Mouse (Mus musculus): ENCODE measurements around the gene Gprc5b. TPM values are rescaled to one million over a fixed set of nuclear protein-coding genes. Genes with fewer than 3 reads are reported as not detected.

The Gprc5b gene
- polyA plus RNA-seq, 1 experiment from 2014 or later = 17.8 TPM

DNA sequence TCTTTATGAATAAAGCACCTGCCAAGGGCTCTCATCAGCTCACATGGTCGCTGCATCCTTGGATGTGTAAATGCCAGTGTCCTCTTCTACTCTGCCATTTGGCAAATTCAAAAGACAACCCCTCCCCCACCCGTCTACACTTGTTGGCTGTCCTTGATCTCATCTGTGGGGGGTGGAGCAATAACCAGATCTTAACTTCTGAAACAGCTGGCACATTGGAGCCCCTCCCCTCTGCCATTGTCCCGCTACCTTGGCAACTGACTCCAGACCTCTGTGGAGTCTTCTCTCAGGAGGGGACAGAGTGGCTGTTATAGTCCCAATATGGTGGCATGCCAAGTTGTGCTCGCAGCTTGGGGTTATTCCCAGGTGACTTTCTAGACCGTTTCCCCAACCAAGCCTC is 22.7 kb downstream of the Gprc5b start:
- peaks cover 3% of the 10 kb centered on the region; the same call in 1 of the 2 replicates for H3K36me3 ChIP-seq (ENCODE audit: control insufficient read depth, insufficient read depth, low read length)
- no peak overlapping the region for H3K27ac ChIP-seq (ENCODE audit: low read depth, low read length)
- 57% methylated on average over 5 of the region's 5 CpGs for WGBS
- DNase-seq (ENCODE audit: low spot score) (peak; percentile 54), ATAC-seq (ENCODE audit: insufficient read depth, low FRiP score, low TSS enrichment) (peak; percentile 67)
- H3K9ac ChIP-seq (ENCODE audit: low read length) = no peak overlapping the region
- H3K4me2 ChIP-seq (ENCODE audit: low read depth) = no peak overlapping the region
- H3K9me3 ChIP-seq (ENCODE audit: control insufficient read depth, low read length) = no peaks in the 10 kb centered on the region
- H3K4me1 ChIP-seq (ENCODE audit: control insufficient read depth, insufficient read depth, low read length) = peaks cover 18% of the 10 kb centered on the region
- no peaks in the 10 kb centered on the region for H3K27me3 ChIP-seq (ENCODE audit: control insufficient read depth, insufficient read depth, low read length)
- no peak overlapping the region for H3K4me3 ChIP-seq (ENCODE audit: low read depth, low read length)

- Histone ChIP-seq H3K4me1 (ENCODE audit: control insufficient read depth, insufficient read depth, low read length) (peaks cover 12% of the 10 kb centered on the region), H3K4me3 (ENCODE audit: low read depth, low read length) (no peak overlapping the region), H3K27me3 (ENCODE audit: control insufficient read depth, insufficient read depth, low read length) (no peaks in the 10 kb centered on the region), H3K9ac (ENCODE audit: low read length) (no peak overlapping the region), H3K4me2 (ENCODE audit: low read depth) (no peak overlapping the region), H3K9me3 (ENCODE audit: control insufficient read depth, low read length) (no peaks in the 10 kb centered on the region), H3K36me3 (ENCODE audit: control insufficient read depth, insufficient read depth, low read length) (peaks cover 3% of the 10 kb centered on the region; the same call in 1 of the 2 replicates), H3K27ac (ENCODE audit: low read depth, low read length) (no peak overlapping the region)
- DNase-seq (ENCODE audit: low spot score) = no peak
- WGBS = 89% methylated on average over 8 of the region's 8 CpGs
- no peak for ATAC-seq (ENCODE audit: insufficient read depth, low FRiP score, low TSS enrichment)
Measured at GRCm38 (mm10) chr7:118971499-118971898, 23.5 kb downstream of the Gprc5b start.

GRCm38 (mm10) chr7:118968870-118969269 is 26.1 kb downstream of the Gprc5b start:
- ATAC-seq (ENCODE audit: insufficient read depth, low FRiP score, low TSS enrichment) = no peak
- Histone ChIP-seq H3K4me1 (ENCODE audit: control insufficient read depth, insufficient read depth, low read length) (peaks cover 8% of the 10 kb centered on the region; the same call in 1 of the 2 replicates), H3K36me3 (ENCODE audit: control insufficient read depth, insufficient read depth, low read length) (no peaks in the 10 kb centered on the region), H3K27me3 (ENCODE audit: control insufficient read depth, insufficient read depth, low read length) (no peaks in the 10 kb centered on the region), H3K9me3 (ENCODE audit: control insufficient read depth, low read length) (no peaks in the 10 kb centered on the region), H3K9ac (ENCODE audit: low read length) (no peak overlapping the region), H3K4me2 (ENCODE audit: low read depth) (no peak overlapping the region), H3K4me3 (ENCODE audit: low read depth, low read length) (no peak overlapping the region), H3K27ac (ENCODE audit: low read depth, low read length) (no peak overlapping the region)
- WGBS = 85% methylated on average over 3 of the region's 3 CpGs
- no peak for DNase-seq (ENCODE audit: low spot score)

DNA sequence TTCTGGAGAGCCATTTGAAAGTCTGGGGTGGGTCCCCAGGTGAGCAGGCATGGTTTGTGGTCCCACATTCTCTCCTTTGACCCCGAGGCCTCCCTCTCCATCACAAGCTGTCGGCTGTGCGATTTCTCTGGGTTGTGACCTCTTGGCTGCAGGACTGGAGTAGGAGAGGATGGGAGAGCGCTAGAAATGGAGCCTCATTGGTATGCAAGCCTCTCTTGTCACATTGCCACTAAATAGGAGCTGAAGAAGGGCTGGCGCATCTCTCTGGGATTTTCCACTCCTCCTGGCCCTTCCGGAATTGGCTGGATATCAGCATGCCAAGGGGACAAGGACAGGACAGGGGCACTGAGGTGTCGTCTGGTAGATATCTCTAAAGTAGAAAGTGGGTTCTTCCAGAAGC is 29.8 kb downstream of the Gprc5b start:
- Histone ChIP-seq H3K27me3 (ENCODE audit: control insufficient read depth, insufficient read depth, low read length) (no peaks in the 10 kb centered on the region), H3K4me3 (ENCODE audit: low read depth, low read length) (no peak overlapping the region), H3K36me3 (ENCODE audit: control insufficient read depth, insufficient read depth, low read length) (no peaks in the 10 kb centered on the region), H3K4me2 (ENCODE audit: low read depth) (no peak overlapping the region), H3K9me3 (ENCODE audit: control insufficient read depth, low read length) (no peaks in the 10 kb centered on the region), H3K4me1 (ENCODE audit: control insufficient read depth, insufficient read depth, low read length) (no peaks in the 10 kb centered on the region), H3K9ac (ENCODE audit: low read length) (no peak overlapping the region), H3K27ac (ENCODE audit: low read depth, low read length) (no peak overlapping the region)
- ATAC-seq (ENCODE audit: insufficient read depth, low FRiP score, low TSS enrichment) = no peak
- 36% methylated on average over 7 of the region's 7 CpGs for WGBS
- no peak for DNase-seq (ENCODE audit: low spot score)

DNA sequence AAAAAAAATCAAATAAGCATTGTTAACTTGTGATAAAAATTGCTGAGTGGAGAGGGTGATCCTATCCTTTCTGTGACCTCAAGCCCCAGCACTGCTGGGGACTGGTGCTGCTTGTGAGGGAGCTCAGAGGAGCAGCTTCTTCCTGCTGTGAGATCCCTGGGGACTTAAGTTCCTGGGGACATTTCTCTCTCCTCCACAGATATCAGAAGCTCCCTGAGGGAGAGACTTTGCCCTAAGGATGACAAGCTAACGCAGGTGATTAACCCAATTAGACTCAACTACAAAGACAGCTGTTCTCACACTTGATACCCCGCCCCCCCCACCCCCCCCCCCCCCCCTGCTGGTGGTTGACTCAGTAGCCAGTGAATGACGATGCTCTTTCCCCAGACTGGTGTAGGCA is 30.2 kb downstream of the Gprc5b start:
- Histone ChIP-seq H3K27ac (ENCODE audit: low read depth, low read length) (no peak overlapping the region), H3K9ac (ENCODE audit: low read length) (no peak overlapping the region), H3K9me3 (ENCODE audit: control insufficient read depth, low read length) (no peaks in the 10 kb centered on the region), H3K36me3 (ENCODE audit: control insufficient read depth, insufficient read depth, low read length) (no peaks in the 10 kb centered on the region), H3K4me3 (ENCODE audit: low read depth, low read length) (no peak overlapping the region), H3K4me2 (ENCODE audit: low read depth) (no peak overlapping the region), H3K4me1 (ENCODE audit: control insufficient read depth, insufficient read depth, low read length) (no peaks in the 10 kb centered on the region), H3K27me3 (ENCODE audit: control insufficient read depth, insufficient read depth, low read length) (no peaks in the 10 kb centered on the region)
- DNase-seq (ENCODE audit: low spot score) = no peak
- ATAC-seq (ENCODE audit: insufficient read depth, low FRiP score, low TSS enrichment) = no peak
- 6% methylated on average over 3 of the region's 3 CpGs for WGBS

GRCm38 (mm10) chr7:118959209-118959608 is 35.8 kb downstream of the Gprc5b start:
- Histone ChIP-seq H3K27me3 (ENCODE audit: control insufficient read depth, insufficient read depth, low read length) (no peaks in the 10 kb centered on the region), H3K27ac (ENCODE audit: low read depth, low read length) (no peak overlapping the region), H3K9ac (ENCODE audit: low read length) (no peak overlapping the region), H3K4me2 (ENCODE audit: low read depth) (no peak overlapping the region), H3K36me3 (ENCODE audit: control insufficient read depth, insufficient read depth, low read length) (no peaks in the 10 kb centered on the region), H3K9me3 (ENCODE audit: control insufficient read depth, low read length) (no peaks in the 10 kb centered on the region), H3K4me3 (ENCODE audit: low read depth, low read length) (no peak overlapping the region), H3K4me1 (ENCODE audit: control insufficient read depth, insufficient read depth, low read length) (no peaks in the 10 kb centered on the region)
- no peak for ATAC-seq (ENCODE audit: insufficient read depth, low FRiP score, low TSS enrichment)
- WGBS = 57% methylated on average over 7 of the region's 7 CpGs
- no peak for DNase-seq (ENCODE audit: low spot score)

GRCm38 (mm10) chr7:118956616-118957246 is 38.3 kb downstream of the Gprc5b start:
- no peak overlapping the region for H3K4me3 ChIP-seq (ENCODE audit: low read depth, low read length)
- 85% methylated on average over 4 of the region's 4 CpGs for WGBS
- H3K27me3 ChIP-seq (ENCODE audit: control insufficient read depth, insufficient read depth, low read length) = no peaks in the 10 kb centered on the region
- no peak overlapping the region for H3K9ac ChIP-seq (ENCODE audit: low read length)
- no peak overlapping the region for H3K4me2 ChIP-seq (ENCODE audit: low read depth)
- DNase-seq (ENCODE audit: low spot score) = no peak
- H3K36me3 ChIP-seq (ENCODE audit: control insufficient read depth, insufficient read depth, low read length) = no peaks in the 10 kb centered on the region
- no peaks in the 10 kb centered on the region for H3K9me3 ChIP-seq (ENCODE audit: control insufficient read depth, low read length)
- ATAC-seq (ENCODE audit: insufficient read depth, low FRiP score, low TSS enrichment) = no peak
- no peak overlapping the region for H3K27ac ChIP-seq (ENCODE audit: low read depth, low read length)
- H3K4me1 ChIP-seq (ENCODE audit: control insufficient read depth, insufficient read depth, low read length) = no peaks in the 10 kb centered on the region

DNA sequence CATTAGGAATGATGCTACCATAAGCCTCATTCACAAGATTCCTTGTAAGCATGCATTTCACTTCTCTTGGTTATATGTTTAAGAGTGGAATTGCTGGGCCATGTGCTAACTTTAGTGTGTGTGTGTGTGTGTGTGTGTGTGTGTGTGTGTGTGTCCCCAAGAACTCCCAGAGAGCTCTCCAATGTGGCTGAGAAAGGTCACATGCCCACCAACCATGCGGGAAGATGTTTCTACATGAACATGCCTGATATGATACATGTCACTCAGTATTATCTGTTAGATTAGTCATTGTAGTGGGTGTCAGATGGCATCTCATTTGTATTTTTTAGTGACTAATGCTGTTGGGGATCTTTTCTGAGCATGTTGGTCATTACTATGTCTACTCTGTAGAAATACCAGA is 40.0 kb downstream of the Gprc5b start:
- Histone ChIP-seq H3K27me3 (ENCODE audit: control insufficient read depth, insufficient read depth, low read length) (no peaks in the 10 kb centered on the region), H3K4me3 (ENCODE audit: low read depth, low read length) (no peak overlapping the region), H3K4me2 (ENCODE audit: low read depth) (no peak overlapping the region), H3K9ac (ENCODE audit: low read length) (no peak overlapping the region), H3K9me3 (ENCODE audit: control insufficient read depth, low read length) (no peaks in the 10 kb centered on the region), H3K4me1 (ENCODE audit: control insufficient read depth, insufficient read depth, low read length) (no peaks in the 10 kb centered on the region), H3K27ac (ENCODE audit: low read depth, low read length) (no peak overlapping the region), H3K36me3 (ENCODE audit: control insufficient read depth, insufficient read depth, low read length) (no peaks in the 10 kb centered on the region)
- DNase-seq (ENCODE audit: low spot score) (no peak), ATAC-seq (ENCODE audit: insufficient read depth, low FRiP score, low TSS enrichment) (no peak)
- 89% methylated on average over 1 of the region's 1 CpGs for WGBS

DNA sequence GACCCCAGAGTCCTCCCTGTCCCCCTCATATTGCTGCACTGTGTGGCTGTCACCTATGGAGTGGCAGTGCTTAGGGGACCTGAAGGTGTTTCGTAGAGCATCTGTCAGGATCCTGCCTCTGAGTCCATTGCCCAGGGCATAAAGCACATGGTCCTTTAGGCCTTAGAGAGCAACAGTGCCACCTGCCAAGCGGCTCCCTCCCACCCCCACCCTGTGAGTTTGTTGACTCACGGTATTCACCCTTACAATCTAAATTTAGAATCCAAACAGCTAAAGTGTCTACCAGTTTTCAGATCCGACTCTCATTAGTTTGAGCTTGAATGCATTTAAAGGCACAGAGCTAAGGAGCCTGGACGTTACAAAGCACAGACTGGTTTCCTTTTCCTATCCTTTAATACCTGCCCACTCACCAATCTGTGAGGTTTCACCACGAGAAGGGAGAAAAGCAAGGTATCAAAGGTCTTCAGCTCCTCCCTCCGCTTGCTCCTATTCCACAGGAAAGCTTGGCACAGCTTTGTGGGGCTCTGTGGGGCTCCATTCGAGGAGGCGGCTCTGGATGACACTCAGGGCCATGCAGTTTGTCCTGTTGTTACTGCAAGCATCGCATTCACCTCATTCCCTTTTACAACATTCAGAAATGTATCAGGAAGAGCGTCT is 41.3 kb downstream of the Gprc5b start:
- Histone ChIP-seq H3K4me3 (ENCODE audit: low read depth, low read length) (no peak overlapping the region), H3K27ac (ENCODE audit: low read depth, low read length) (no peak overlapping the region), H3K9ac (ENCODE audit: low read length) (no peak overlapping the region), H3K36me3 (ENCODE audit: control insufficient read depth, insufficient read depth, low read length) (no peaks in the 10 kb centered on the region), H3K27me3 (ENCODE audit: control insufficient read depth, insufficient read depth, low read length) (no peaks in the 10 kb centered on the region), H3K4me1 (ENCODE audit: control insufficient read depth, insufficient read depth, low read length) (no peaks in the 10 kb centered on the region), H3K4me2 (ENCODE audit: low read depth) (no peak overlapping the region), H3K9me3 (ENCODE audit: control insufficient read depth, low read length) (no peaks in the 10 kb centered on the region)
- DNase-seq (ENCODE audit: low spot score) (no peak), ATAC-seq (ENCODE audit: insufficient read depth, low FRiP score, low TSS enrichment) (no peak)
- WGBS = 67% methylated on average over 11 of the region's 11 CpGs
